Comparison of ENCODE assay signal across 10 mouse cellular contexts in the genomic region with DNA sequence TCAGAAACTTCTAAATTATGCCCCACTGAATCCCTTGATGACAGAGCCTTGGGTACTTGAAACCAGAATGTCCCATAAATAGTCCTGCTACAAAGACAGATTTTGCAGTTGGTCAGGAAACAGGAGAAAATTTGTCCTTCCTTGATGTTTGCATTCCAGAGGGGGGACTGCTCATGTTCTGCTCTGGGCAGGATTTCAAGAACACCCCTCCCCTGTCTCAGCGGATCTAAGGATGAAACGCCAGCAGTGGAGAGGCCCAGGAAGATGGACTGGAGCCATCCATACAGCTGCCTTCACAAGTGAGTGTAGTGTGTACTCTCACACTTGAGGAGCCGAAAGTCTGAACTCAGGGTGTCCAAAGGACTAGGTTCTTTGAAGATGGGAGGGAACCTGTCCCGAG.
"Had no signal": no experiment of that assay in that cellular context is flagged by ENCODE, and none has a peak within 500 bp of the region (broad histone marks: within the 10 kb centered on the region; RNA-seq: fewer than 3 reads in every experiment).

No protein-coding gene starts in this region.

- H3K36me3 ChIP-seq: neural tube, embryonic 13.5 days; stomach, embryonic 15.5 days had no signal

- H3K27me3 ChIP-seq: liver, embryonic 13.5 days; neural tube, embryonic 13.5 days; stomach, embryonic 15.5 days had no signal

- H3K9ac ChIP-seq: liver, embryonic 13.5 days; liver, postnatal 0 days; neural tube, embryonic 13.5 days; stomach, embryonic 15.5 days had no signal

- ATAC-seq: hindbrain, postnatal 0 days; liver, postnatal 0 days had no signal

- H3K27ac ChIP-seq: hindbrain, postnatal 0 days; liver, embryonic 13.5 days; neural tube, embryonic 13.5 days; stomach, embryonic 15.5 days had no signal

- H3K9me3 ChIP-seq: liver, embryonic 13.5 days; neural tube, embryonic 13.5 days; stomach, embryonic 15.5 days had no signal

- DNase-seq: kidney, adult 2 months; left cerebral cortex, postnatal 4 days; liver; liver, embryonic 13.5 days; liver, postnatal 0 days; midbrain, embryonic 14.5 days; retina, postnatal 1 day had no signal

- H3K4me3 ChIP-seq: liver, embryonic 13.5 days; neural tube, embryonic 13.5 days; stomach, embryonic 15.5 days had no signal

- H3K4me1 ChIP-seq: stomach, embryonic 15.5 days had no signal

- H3K4me2 ChIP-seq: liver, embryonic 13.5 days; neural tube, embryonic 13.5 days; stomach, embryonic 15.5 days had no signal
